Mouse (Mus musculus) heart, adult 18-20 months (tissue): ENCODE results near the gene Myo16. TPM values are rescaled to one million over a fixed set of nuclear protein-coding genes. Genes with fewer than 3 reads are reported as not detected.
A peak's percentile ranks its signal among the peaks of the same experiment; 100 is the strongest.

Source experiments
- DNase-seq, 2 experiments: peaks; one replicate each; pipeline ENCODE4 v3.0.0; 2021 to 2022; ENCODE audit warnings: mixed read lengths in 1 of 2
- total RNA-seq, 2 experiments: library from RNA; stranded (reverse); gene quantifications; 2 replicates each; pipeline ENCODE4 v1.2.3; 2021

The Myo16 gene
- total RNA-seq, 2 experiments from 2014 or later: 3.2 to 6.7 TPM

DNA sequence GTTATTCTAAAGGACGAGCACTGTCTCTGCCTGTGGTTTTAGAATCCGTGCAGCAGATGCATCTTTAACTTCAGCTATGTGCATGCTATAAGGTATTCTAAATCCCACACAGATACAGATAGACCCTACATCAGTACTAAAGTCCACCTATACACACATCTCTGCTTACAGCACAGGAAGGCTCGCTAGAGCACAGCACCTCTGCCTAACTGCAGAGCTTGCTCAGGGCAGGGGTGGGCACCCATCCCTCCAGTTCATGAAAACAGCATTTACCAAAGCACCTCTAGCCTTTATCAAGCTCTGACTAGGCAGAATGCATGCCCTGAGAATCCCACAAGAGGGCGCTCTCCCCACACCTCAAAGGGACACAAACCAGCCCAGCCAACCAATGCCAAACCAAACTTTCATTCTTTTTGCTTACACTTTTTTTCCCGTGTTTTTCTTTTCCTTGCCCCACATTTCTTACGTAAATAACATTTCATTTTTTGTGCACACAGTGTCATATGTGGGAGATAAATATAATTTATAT is 261.0 kb downstream of the Myo16 start:
- peak; percentile 24 to 79 for DNase-seq

- no peak for DNase-seq
Observed at GRCm38 (mm10) chr8:10415288-10415687, 261.6 kb downstream of the Myo16 start.

- DNase-seq: no peak
Observed at GRCm38 (mm10) chr8:10415885-10416284, 262.2 kb downstream of the Myo16 start.

DNA sequence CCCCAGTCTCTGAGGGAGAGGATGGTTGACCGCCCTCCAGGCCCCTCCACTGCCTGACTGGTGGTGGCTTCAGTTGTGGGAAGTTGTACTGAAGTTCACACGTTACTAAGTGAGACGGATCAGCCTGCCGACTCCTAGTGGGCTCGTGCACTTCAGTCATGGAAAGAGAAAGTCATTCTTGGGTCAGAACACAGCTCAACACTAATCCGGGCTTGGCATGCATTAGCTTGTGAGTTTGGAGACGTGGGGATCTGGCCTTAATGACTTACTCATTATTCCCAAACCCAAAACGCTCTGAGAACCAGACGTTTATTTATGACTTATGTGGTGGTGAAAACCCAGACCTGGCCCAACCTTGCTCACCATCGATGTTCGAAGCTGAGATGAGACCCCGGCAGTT is 263.1 kb downstream of the Myo16 start:
- DNase-seq: no peak

DNA sequence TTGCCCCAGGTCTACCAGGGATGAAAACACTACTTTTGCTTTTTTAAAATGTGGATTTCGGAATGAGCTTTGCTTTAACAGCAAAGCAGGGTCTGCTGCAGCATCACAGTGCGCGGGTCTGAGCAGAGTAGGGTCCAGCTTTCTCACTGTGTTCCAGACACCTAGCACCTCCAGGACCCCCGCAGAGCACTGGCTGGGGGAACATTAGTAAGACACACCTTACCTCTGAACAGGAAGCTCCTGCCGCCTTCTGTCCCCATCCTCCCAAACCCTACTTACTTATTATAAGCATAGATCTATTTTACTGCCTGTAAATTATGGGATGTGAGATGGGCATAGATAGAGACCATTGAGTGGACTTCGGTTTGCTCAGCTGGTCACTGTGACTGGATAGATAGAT is 263.6 kb downstream of the Myo16 start:
- no peak for DNase-seq

- no peak for DNase-seq
Observed at GRCm38 (mm10) chr8:10418013-10418412, 264.3 kb downstream of the Myo16 start.

DNA sequence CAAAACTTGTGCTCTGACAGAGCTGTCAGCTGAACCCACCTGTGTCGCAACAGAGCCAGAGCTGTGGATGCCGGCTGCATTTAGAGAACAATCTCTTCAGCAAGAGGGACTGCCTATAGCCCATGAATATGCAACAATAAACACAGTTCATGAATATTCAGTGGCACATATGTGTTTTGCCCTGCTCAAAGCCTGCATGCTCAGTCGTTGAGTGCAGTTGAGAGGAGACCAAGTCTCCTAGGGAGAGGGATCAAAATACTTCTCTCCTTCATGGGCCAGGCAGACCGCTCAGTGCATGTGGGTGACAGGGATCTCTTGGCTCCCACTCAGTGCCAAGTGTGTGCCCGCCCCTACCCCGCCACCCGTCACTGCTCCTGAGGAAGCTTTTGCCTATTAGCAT is 265.3 kb downstream of the Myo16 start:
- no peak for DNase-seq

DNA sequence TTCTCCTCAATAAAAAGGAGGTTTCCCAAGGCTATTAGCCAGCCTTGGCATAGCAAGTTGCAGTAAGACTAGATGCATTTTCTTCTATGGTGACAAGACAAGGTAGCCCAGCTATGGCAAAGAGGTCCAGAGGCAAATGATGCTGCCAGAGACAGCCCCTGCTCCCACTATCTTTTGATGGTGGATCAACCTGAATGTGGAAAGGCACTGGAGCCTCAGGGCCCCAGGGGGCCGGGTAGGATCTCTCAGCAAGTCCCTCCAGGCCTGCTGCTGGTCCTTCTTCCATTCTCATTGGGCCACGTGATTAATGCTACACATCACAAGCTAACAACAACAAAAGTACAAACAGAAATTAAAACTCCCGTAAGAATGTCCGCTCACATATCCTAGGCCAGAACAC is 266.0 kb downstream of the Myo16 start:
- no peak for DNase-seq

- DNase-seq: no peak
Observed at GRCm38 (mm10) chr8:10420551-10420950, 266.8 kb downstream of the Myo16 start.

DNA sequence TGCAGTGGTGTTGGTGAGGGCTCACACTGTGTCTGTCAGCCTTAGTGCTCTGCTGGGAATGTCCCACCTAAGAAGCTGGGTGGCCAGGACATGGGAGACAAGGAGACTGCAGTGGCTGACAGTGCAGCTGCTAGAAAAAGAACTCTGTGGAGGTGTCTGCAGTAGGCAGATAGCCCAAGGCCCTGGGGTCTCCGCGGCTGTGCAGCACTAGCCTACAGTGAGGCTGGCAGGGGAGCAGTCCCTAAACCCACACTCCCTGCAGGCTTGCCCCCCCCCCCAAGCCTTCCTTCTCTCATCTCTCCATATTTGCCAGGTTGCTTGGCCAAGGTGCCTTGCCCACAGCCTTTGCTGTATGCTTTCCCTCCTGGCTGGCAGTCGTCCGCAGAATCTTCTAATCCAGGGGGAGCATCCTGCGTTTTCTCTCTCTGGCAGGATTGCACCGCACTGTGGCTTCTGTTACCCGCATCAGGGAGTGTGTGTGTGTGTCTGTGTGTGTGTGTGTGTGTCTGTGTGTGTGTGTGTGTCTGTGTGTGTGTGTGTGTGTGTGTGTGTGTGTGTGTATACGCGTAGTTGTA is 267.9 kb downstream of the Myo16 start:
- no peak for DNase-seq

GRCm38 (mm10) chr8:10435492-10435891 is 281.8 kb downstream of the Myo16 start:
- DNase-seq: no peak

GRCm38 (mm10) chr8:10438772-10439171 is 285.1 kb downstream of the Myo16 start:
- DNase-seq: peak; percentile 55 to 83

GRCm38 (mm10) chr8:10439595-10440453 is 286.1 kb downstream of the Myo16 start:
- DNase-seq: no peak

GRCm38 (mm10) chr8:10442562-10442961 is 288.9 kb downstream of the Myo16 start:
- DNase-seq: no peak

DNA sequence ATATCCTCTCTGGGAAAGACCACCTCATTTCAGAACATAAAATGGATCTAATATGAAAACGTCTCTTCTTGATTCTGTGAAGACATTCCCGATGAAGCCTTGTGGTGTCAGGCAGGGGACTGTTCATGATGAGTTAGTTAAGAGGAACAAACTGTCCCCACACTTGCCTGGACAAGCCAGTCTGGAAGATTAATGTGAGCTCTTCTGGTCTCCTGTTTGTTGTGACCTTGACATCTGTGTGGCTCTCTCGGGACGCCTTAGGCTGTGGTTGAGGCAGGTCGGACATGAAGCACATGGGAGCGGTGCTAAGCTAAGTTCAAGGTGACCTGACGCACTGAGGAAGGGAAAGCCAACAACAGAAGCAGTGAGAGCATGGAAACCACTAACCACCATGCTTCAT is 291.3 kb downstream of the Myo16 start:
- no peak for DNase-seq

DNA sequence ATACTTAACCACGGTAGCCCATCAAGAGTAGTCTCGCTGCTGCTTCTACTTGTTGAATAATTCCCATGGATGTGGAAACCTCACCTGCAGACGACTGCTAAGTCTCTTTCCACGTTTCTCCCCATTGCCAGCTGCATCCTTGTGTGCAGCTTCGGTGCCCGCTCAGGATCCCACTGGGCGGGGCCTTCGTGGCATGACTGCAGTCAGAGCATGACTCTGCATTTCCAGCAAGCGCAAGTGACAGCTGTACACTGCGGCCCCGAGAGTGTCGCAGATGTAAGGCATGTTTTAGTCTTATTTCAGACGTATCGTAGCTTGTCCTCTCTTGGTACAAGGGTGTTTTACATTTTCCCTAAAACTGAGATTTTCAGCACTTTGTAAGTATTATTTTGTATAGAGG is 294.8 kb downstream of the Myo16 start:
- peak in 1 of 2 experiments; percentile 7 for DNase-seq

DNA sequence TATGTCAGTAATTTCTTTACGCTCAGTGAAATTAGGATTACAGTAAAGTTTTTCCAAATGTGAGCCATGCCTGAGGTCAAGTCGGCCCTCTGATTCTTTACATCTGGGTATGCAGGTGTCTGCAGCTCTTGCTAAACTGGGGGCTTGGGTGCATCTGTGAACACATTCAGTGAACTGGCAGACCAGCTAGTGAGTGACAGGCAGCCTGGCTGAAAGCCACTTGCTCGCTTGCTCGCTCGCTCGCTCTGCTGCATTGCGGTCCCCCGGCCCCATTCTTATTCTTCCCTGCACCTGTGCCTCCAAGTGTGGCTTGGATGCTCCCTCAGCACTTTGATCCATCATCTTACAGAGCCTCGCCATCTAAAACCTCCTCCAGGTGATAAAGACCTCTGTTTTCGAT is 299.3 kb downstream of the Myo16 start:
- DNase-seq: no peak

DNA sequence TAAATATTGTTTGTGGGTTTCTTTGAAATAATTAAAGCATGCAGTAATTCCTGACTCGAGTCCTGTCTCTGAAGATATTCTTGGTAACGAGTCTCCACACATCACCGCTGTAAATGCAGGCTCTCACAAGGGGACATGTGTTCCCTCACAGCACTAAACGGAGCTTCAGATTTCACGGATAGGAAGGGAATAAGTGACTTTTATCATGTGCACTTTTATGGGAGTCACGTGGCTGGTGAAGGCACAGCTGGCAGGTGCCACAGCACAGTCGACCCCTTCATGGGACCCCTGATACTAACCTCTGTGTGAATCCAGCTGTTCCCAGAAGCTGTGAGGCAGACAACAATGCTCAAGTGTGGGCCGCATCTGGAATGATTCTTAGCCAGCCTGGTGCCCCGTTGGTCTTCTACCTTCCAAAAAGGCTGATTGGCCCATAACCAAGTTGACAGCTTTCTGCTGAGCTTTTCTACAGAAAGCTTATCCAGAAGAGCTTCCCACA is 304.5 kb downstream of the Myo16 start:
- no peak for DNase-seq

DNA sequence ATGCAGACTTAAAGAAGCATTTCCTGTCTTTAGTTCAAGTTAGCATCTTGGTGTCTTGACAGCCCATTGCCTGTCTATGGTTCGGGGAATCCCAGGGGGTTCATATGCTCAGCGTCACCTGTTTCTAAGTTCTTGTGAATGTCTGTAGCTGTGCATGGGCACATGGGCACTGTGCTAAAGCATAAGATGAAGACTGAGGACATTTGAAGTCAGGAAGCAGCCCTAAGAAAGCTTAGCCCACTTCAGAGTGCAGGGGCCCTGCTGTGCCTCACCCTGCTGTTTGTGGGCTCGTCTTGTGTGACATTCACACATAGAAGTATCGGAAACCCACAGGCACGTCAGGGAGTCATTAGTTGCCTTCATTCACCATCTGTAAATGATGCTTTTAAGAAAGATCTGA is 308.6 kb downstream of the Myo16 start:
- no peak for DNase-seq

GRCm38 (mm10) chr8:10468490-10468889 is 314.8 kb downstream of the Myo16 start:
- no peak for DNase-seq

GRCm38 (mm10) chr8:10469658-10470057 is 315.9 kb downstream of the Myo16 start:
- no peak for DNase-seq

DNA sequence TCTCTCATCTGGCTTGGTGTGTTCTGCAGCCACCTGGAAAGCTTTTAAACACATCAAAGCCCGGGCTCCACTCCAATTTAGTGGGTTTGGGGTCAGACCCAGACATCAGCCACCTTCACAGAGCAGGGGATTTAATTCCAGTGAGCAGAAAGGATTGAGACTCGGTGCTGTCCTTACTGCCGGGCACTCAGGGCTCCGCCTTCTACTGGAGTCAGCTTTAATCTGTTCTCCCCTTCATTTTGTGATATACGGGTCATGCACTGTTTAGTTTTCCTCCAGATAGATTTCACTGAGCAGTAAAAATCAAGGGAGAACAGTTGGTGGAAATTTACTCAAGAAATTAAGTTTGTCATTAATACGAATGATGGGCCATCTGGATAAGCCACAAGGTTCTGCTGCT is 316.6 kb downstream of the Myo16 start:
- no peak for DNase-seq

DNA sequence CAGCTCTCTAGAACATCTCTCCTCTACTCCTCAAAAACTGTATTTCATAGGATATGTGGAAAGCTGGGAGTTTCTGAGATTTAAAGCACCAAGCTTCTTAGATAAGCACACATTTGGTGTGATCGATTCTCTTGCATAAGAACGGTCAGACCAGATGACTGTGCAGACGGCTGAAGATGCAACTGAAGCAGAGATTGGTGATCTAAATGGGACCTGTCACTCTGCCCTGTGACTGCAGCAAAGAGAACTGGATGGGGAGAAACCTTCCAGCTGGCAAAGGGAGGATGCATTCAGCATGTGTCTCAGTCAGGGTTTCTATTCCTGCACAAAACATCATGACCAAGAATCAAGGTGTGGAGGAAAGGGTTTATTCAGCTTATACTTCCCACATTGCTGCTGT is 318.7 kb downstream of the Myo16 start:
- no peak for DNase-seq

- DNase-seq: no peak
Observed at GRCm38 (mm10) chr8:10474446-10474845, 320.7 kb downstream of the Myo16 start.
